Mouse (Mus musculus) embryonic facial prominence, embryonic 12.5 days (tissue): ENCODE measurements around the gene Brk1. TPM values are rescaled to one million over a fixed set of nuclear protein-coding genes. Genes with fewer than 3 reads are reported as not detected.
A peak's percentile ranks its signal among the peaks of the same experiment; 100 is the strongest.

Source experiments
- ATAC-seq: fragments of 200-750 bp; cut with Nextera tagmentation; 2 replicates; pipeline ENCODE4 v1.8.0; 2017; ENCODE audit not compliant: insufficient number of reproducible peaks, insufficient read depth, low FRiP score, low TSS enrichment
- H3K27ac ChIP-seq: fragments of 300-500 bp; sonication (generic); 2 replicates; pipeline ENCODE4 v1.5.1; 2016; ENCODE audit warnings: mild to moderate bottlenecking
- H3K27me3 ChIP-seq: fragments of 300-500 bp; sonication (generic); 2 replicates; pipeline ENCODE4 v1.6.1; 2016; ENCODE audit warnings: mild to moderate bottlenecking, moderate library complexity
- H3K36me3 ChIP-seq: fragments of 300-500 bp; sonication (generic); 2 replicates; pipeline ENCODE4 v1.6.1; 2016; ENCODE audit warnings: mild to moderate bottlenecking
- H3K4me1 ChIP-seq: fragments of 300-500 bp; sonication (generic); 2 replicates; pipeline ENCODE4 v1.6.1; 2016
- H3K4me2 ChIP-seq: fragments of 300-500 bp; sonication (generic); replicated peaks from 2 replicates; pipeline ENCODE4 v1.6.1; 2016; ENCODE audit warnings: mild to moderate bottlenecking, moderate library complexity
- H3K4me3 ChIP-seq: fragments of 300-500 bp; sonication (generic); 2 replicates; pipeline ENCODE4 v1.5.1; 2016; ENCODE audit warnings: mild to moderate bottlenecking
- H3K9ac ChIP-seq: fragments of 300-500 bp; sonication (generic); 2 replicates; pipeline ENCODE4 v1.6.1; 2016; ENCODE audit warnings: mild to moderate bottlenecking, moderate library complexity
- H3K9me3 ChIP-seq: fragments of 300-500 bp; sonication (generic); 2 replicates; pipeline ENCODE4 v1.6.1; 2016; ENCODE audit warnings: mild to moderate bottlenecking, moderate library complexity
- WGBS: fragments of 180-500 bp; shearing (Covaris S2); methylation state at CpG from one replicate; pipeline ENCODE4 v1.1.7; 2016; 5-methylcytosine and 5-hydroxymethylcytosine counted together
- polyA plus RNA-seq: library from polyadenylated mRNA; unstranded; fragments of >200 nt; fragmentation: Nextera tagmentation; extraction: Ambion mirVana; gene quantifications from 2 replicates; pipeline ENCODE4 v1.2.1, GENCODE M21; 2016

Brk1 gene
- polyA plus RNA-seq, 1 experiment from 2014 or later: 211 TPM

GRCm38 (mm10) chr6:113623941-113624751, 19.6 kb downstream of the Brk1 start, which contains the start of gene Vhl:
Vhl (plus strand) TSS chr6:113623959.
- WGBS: under 1% methylated on average over 75 of the region's 76 CpGs
- Histone ChIP-seq H3K4me2 (peak within 1 kb of the TSS; percentile 74), H3K9ac (peak within 1 kb of the TSS; percentile 78), H3K27ac (peak within 1 kb of the TSS; percentile 85), H3K27me3 (no peaks in the 10 kb centered on the region), H3K9me3 (no peaks in the 10 kb centered on the region), H3K4me3 (peak within 1 kb of the TSS; percentile 71), H3K4me1 (peaks cover 15% of the 10 kb centered on the region), H3K36me3 (peaks cover 20% of the 10 kb centered on the region)
- peak; percentile 76 for ATAC-seq

GRCm38 (mm10) chr6:113624989-113625770, 20.6 kb downstream of the Brk1 start:
- 49% methylated on average over 5 of the region's 5 CpGs for WGBS
- no peaks in the 10 kb centered on the region for H3K27me3 ChIP-seq
- H3K4me3 ChIP-seq: peak overlapping the region; percentile 71
- no peak for ATAC-seq
- H3K4me2 ChIP-seq: peak overlapping the region; percentile 74
- peaks cover 15% of the 10 kb centered on the region for H3K4me1 ChIP-seq
- H3K36me3 ChIP-seq: peaks cover 30% of the 10 kb centered on the region
- H3K9ac ChIP-seq: peak overlapping the region; percentile 78
- H3K9me3 ChIP-seq: no peaks in the 10 kb centered on the region
- no peak overlapping the region for H3K27ac ChIP-seq

GRCm38 (mm10) chr6:113630322-113630721, 25.8 kb downstream of the Brk1 start:
- Histone ChIP-seq H3K36me3 (peaks cover 58% of the 10 kb centered on the region), H3K4me1 (peaks cover 8% of the 10 kb centered on the region), H3K27ac (no peak overlapping the region), H3K27me3 (no peaks in the 10 kb centered on the region), H3K9ac (no peak overlapping the region), H3K4me3 (no peak overlapping the region), H3K9me3 (no peaks in the 10 kb centered on the region), H3K4me2 (no peak overlapping the region)
- WGBS: 82% methylated on average over 5 of the region's 5 CpGs
- no peak for ATAC-seq

- peaks cover 47% of the 10 kb centered on the region for H3K36me3 ChIP-seq
- no peak overlapping the region for H3K4me3 ChIP-seq
- 94% methylated on average over 4 of the region's 4 CpGs for WGBS
- H3K27me3 ChIP-seq: no peaks in the 10 kb centered on the region
- no peak overlapping the region for H3K27ac ChIP-seq
- H3K4me1 ChIP-seq: no peaks in the 10 kb centered on the region
- no peak overlapping the region for H3K4me2 ChIP-seq
- no peaks in the 10 kb centered on the region for H3K9me3 ChIP-seq
- ATAC-seq: no peak
- H3K9ac ChIP-seq: no peak overlapping the region
Observed at GRCm38 (mm10) chr6:113632863-113633262, 28.3 kb downstream of the Brk1 start.

GRCm38 (mm10) chr6:113638302-113639040, 33.9 kb downstream of the Brk1 start, which contains the start of gene Irak2:
Irak2 (plus strand) TSS chr6:113638467.
- peak within 1 kb of the TSS; percentile 76 for H3K4me2 ChIP-seq
- 7% methylated on average over 37 of the region's 37 CpGs for WGBS
- peak; percentile 79 for ATAC-seq
- H3K36me3 ChIP-seq: no peaks in the 10 kb centered on the region
- no peaks in the 10 kb centered on the region; the same call in 1 of the 2 replicates for H3K4me1 ChIP-seq
- H3K27ac ChIP-seq: no peak within 1 kb of the TSS
- no peaks in the 10 kb centered on the region for H3K9me3 ChIP-seq
- H3K27me3 ChIP-seq: no peaks in the 10 kb centered on the region
- H3K4me3 ChIP-seq: peak within 1 kb of the TSS; percentile 50
- peak within 1 kb of the TSS; percentile 58 for H3K9ac ChIP-seq

GRCm38 (mm10) chr6:113639201-113639600, 34.6 kb downstream of the Brk1 start:
- H3K9me3 ChIP-seq: no peaks in the 10 kb centered on the region
- H3K4me1 ChIP-seq: no peaks in the 10 kb centered on the region; the same call in 1 of the 2 replicates
- no peak overlapping the region for H3K4me3 ChIP-seq
- H3K9ac ChIP-seq: no peak overlapping the region
- H3K4me2 ChIP-seq: no peak overlapping the region
- no peak overlapping the region for H3K27ac ChIP-seq
- H3K36me3 ChIP-seq: no peaks in the 10 kb centered on the region
- WGBS: 78% methylated on average over 4 of the region's 4 CpGs
- no peaks in the 10 kb centered on the region for H3K27me3 ChIP-seq
- ATAC-seq: no peak

GRCm38 (mm10) chr6:113642605-113643004, 38.0 kb downstream of the Brk1 start:
- H3K9ac ChIP-seq: no peak overlapping the region
- H3K4me1 ChIP-seq: no peaks in the 10 kb centered on the region; the same call in 1 of the 2 replicates
- H3K4me2 ChIP-seq: no peak overlapping the region
- 85% methylated on average over 8 of the region's 8 CpGs for WGBS
- H3K4me3 ChIP-seq: no peak overlapping the region
- H3K27ac ChIP-seq: no peak overlapping the region
- H3K9me3 ChIP-seq: no peaks in the 10 kb centered on the region
- no peak for ATAC-seq
- H3K36me3 ChIP-seq: no peaks in the 10 kb centered on the region
- no peaks in the 10 kb centered on the region for H3K27me3 ChIP-seq

- no peak overlapping the region for H3K4me2 ChIP-seq
- H3K4me1 ChIP-seq: no peaks in the 10 kb centered on the region; the same call in 1 of the 2 replicates
- H3K27ac ChIP-seq: no peak overlapping the region
- no peaks in the 10 kb centered on the region for H3K36me3 ChIP-seq
- no peaks in the 10 kb centered on the region for H3K27me3 ChIP-seq
- ATAC-seq: no peak
- WGBS: 81% methylated on average over 4 of the region's 4 CpGs
- no peak overlapping the region for H3K9ac ChIP-seq
- H3K4me3 ChIP-seq: no peak overlapping the region
- no peaks in the 10 kb centered on the region for H3K9me3 ChIP-seq
Observed at GRCm38 (mm10) chr6:113643021-113643420, 38.4 kb downstream of the Brk1 start.

- no peak overlapping the region for H3K9ac ChIP-seq
- H3K27me3 ChIP-seq: no peaks in the 10 kb centered on the region
- WGBS: 91% methylated on average over 2 of the region's 2 CpGs
- no peaks in the 10 kb centered on the region for H3K36me3 ChIP-seq
- no peak overlapping the region for H3K27ac ChIP-seq
- no peak overlapping the region for H3K4me2 ChIP-seq
- no peak for ATAC-seq
- H3K4me3 ChIP-seq: no peak overlapping the region
- no peaks in the 10 kb centered on the region for H3K4me1 ChIP-seq
- H3K9me3 ChIP-seq: no peaks in the 10 kb centered on the region
Observed at GRCm38 (mm10) chr6:113643967-113644366, 39.4 kb downstream of the Brk1 start.

- Histone ChIP-seq H3K9ac (no peak overlapping the region), H3K27me3 (no peaks in the 10 kb centered on the region), H3K36me3 (no peaks in the 10 kb centered on the region), H3K9me3 (no peaks in the 10 kb centered on the region), H3K4me2 (no peak overlapping the region), H3K4me3 (no peak overlapping the region), H3K27ac (no peak overlapping the region), H3K4me1 (no peaks in the 10 kb centered on the region)
- ATAC-seq: no peak
- 85% methylated on average over 8 of the region's 8 CpGs for WGBS
Observed at GRCm38 (mm10) chr6:113644808-113645207, 40.2 kb downstream of the Brk1 start.
